Mouse (Mus musculus) lung, postnatal 0 days (tissue): ENCODE measurements around the gene Tbc1d9b. TPM values are rescaled to one million over a fixed set of nuclear protein-coding genes. Genes with fewer than 3 reads are reported as not detected.
A peak's percentile ranks its signal among the peaks of the same experiment; 100 is the strongest.

Source experiments
- ATAC-seq: fragments of 200-750 bp; cut with Nextera tagmentation; 2 replicates; pipeline ENCODE4 v1.8.0; 2017; ENCODE audit warnings: moderate library complexity
- DNase-seq: peaks from one replicate; pipeline ENCODE4 v3.0.0-alpha.2; 2016; ENCODE audit warnings: low spot score
- H3K27ac ChIP-seq: fragments of 300-500 bp; sonication (generic); 2 replicates; pipeline ENCODE4 v1.5.1; 2014; ENCODE audit warnings: antibody characterized with exemption, mild to moderate bottlenecking, low read length, mixed read lengths
- H3K27me3 ChIP-seq: fragments of 300-500 bp; sonication (generic); replicated peaks from 2 replicates; pipeline ENCODE4 v1.6.1; 2014; ENCODE audit warnings: low read length, mixed read lengths; ENCODE audit not compliant: insufficient read depth
- H3K36me3 ChIP-seq: fragments of 300-500 bp; sonication (generic); 2 replicates; pipeline ENCODE4 v1.6.1; 2014; ENCODE audit warnings: low read length, mixed read lengths; ENCODE audit not compliant: insufficient read depth
- H3K4me1 ChIP-seq: fragments of 300-500 bp; sonication (generic); 2 replicates; pipeline ENCODE4 v1.6.1; 2014; ENCODE audit warnings: antibody characterized with exemption, low read depth, low read length, mixed read lengths; ENCODE audit not compliant: insufficient read depth
- H3K4me2 ChIP-seq: fragments of 300-500 bp; sonication (generic); replicated peaks from 2 replicates; pipeline ENCODE4 v1.6.1; 2014; ENCODE audit warnings: low read depth, mild to moderate bottlenecking, low read length, moderate library complexity, mixed read lengths
- H3K4me3 ChIP-seq: fragments of 300-500 bp; sonication (generic); 2 replicates; pipeline ENCODE4 v1.5.1; 2014; ENCODE audit warnings: low read depth, low read length
- H3K9ac ChIP-seq: fragments of 300-500 bp; sonication (generic); replicated peaks from 2 replicates; pipeline ENCODE4 v1.6.1; 2014; ENCODE audit warnings: low read depth, mild to moderate bottlenecking
- H3K9me3 ChIP-seq: fragments of 300-500 bp; sonication (generic); 2 replicates; pipeline ENCODE4 v1.6.1; 2016; ENCODE audit warnings: low read length, mixed read lengths
- CTCF ChIP-seq: IDR thresholded peaks from 2 replicates; pipeline ENCODE4 v1.5.1; 2016; ENCODE audit warnings: antibody characterized with exemption, mild to moderate bottlenecking
- EP300 ChIP-seq: IDR thresholded peaks from 2 replicates; pipeline ENCODE4 v1.6.1; 2016; ENCODE audit warnings: antibody characterized with exemption, mild to moderate bottlenecking, control low read depth
- WGBS: fragments of 180-500 bp; shearing (Covaris S2); extraction: QIAGEN DNeasy Blood & Tissue Kit; methylation state at CpG from one replicate; pipeline ENCODE4 v1.1.7; 2014; 5-methylcytosine and 5-hydroxymethylcytosine counted together
- polyA plus RNA-seq: library from polyadenylated mRNA; unstranded; fragments of >200 nt; fragmentation: Nextera tagmentation; extraction: Ambion mirVana; gene quantifications from 2 replicates; pipeline ENCODE4 v1.2.1, GENCODE M21; 2015

The Tbc1d9b gene
- polyA plus RNA-seq, 1 experiment from 2014 or later: 26.1 TPM

DNA sequence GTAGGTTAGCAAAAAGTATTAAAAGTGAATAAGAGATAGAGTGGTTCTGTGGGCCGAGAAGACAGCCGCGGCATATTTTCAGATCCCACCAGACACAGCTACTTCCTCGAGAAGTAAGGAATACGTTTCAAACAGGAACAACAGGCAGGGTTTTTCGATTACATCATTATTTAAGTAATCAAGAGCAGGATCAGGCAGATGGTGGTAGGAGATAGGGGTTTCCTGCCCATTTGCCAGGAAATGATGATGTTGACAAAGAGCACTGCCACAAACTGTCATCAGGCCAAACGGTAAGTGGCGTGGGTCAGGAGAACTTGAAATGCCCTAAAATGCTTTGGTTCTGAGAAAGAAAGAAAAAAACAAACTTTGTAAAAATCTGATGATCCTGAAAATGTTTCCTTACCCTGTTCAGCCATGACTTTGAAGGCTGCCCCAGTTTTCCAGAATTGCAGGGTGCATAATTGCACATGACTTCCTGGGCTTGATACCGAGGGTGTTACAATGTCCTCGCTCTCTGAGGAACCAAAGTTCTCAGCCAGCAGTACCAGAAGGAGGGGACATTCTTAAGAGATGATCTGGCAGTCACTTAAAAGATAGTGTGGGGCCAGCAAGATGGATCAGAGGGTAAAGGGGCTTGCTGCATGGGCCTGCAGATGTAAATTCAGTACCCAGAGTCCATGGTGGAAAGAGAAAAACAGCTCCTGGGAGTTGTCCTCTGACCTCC, 3.1 kb downstream of the Tbc1d9b start:
- Histone ChIP-seq H3K27me3 (no peaks in the 10 kb centered on the region), H3K4me3 (no peak overlapping the region), H3K9me3 (no peaks in the 10 kb centered on the region), H3K9ac (no peak overlapping the region), H3K27ac (peak overlapping the region; percentile 16; the same call in 1 of the 2 replicates), H3K4me2 (no peak overlapping the region), H3K36me3 (peaks cover 9% of the 10 kb centered on the region; the same call in 1 of the 2 replicates), H3K4me1 (peaks cover 8% of the 10 kb centered on the region; the same call in 1 of the 2 replicates)
- DNase-seq (peak; percentile 68), ATAC-seq (no peak)
- WGBS: 40% methylated on average over 10 of the region's 10 CpGs
- TF ChIP-seq CTCF (no peak), EP300 (peak; percentile 86)

GRCm38 (mm10) chr11:50138206-50138822, 7.1 kb downstream of the Tbc1d9b start:
- H3K27ac ChIP-seq: no peak overlapping the region
- H3K4me1 ChIP-seq: 0 out of 2 replicates have a peak, but pooled peaks cover 3% of the 10 kb centered on the region
- no peaks in the 10 kb centered on the region for H3K27me3 ChIP-seq
- no peak overlapping the region for H3K4me2 ChIP-seq
- H3K9me3 ChIP-seq: no peaks in the 10 kb centered on the region
- H3K9ac ChIP-seq: no peak overlapping the region
- DNase-seq: no peak
- no peak for ATAC-seq
- TF ChIP-seq EP300: no peak
- no peak for TF ChIP-seq CTCF
- WGBS: 48% methylated on average over 10 of the region's 10 CpGs
- no peak overlapping the region for H3K4me3 ChIP-seq
- H3K36me3 ChIP-seq: peaks cover 34% of the 10 kb centered on the region

DNA sequence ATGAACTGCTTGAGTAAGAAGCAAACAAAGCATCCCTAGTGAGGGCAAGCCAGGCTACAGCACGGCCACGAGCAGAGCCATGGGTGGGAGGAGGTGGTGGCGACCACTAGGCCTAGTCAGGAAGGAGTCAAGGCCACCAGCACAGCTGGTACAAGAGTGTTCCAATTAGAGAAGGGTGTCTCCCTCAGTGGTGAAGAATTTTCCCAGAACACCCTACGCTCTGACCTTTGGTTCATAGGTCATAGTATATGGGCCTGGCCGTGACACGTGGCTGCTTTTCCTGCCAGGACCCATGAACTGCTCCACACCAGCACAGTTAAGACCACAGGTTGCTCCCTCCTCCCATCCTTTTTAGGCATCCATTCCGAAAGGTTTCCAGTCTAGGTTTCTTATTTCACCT, 8.4 kb downstream of the Tbc1d9b start:
- no peak for ATAC-seq
- Histone ChIP-seq H3K36me3 (peaks cover 38% of the 10 kb centered on the region), H3K9ac (no peak overlapping the region), H3K4me1 (no peaks in the 10 kb centered on the region), H3K27ac (no peak overlapping the region), H3K4me3 (no peak overlapping the region), H3K27me3 (no peaks in the 10 kb centered on the region), H3K4me2 (no peak overlapping the region), H3K9me3 (no peaks in the 10 kb centered on the region)
- 76% methylated on average over 7 of the region's 7 CpGs for WGBS
- DNase-seq: no peak
- TF ChIP-seq CTCF (no peak), EP300 (no peak)

GRCm38 (mm10) chr11:50145529-50145928, 14.3 kb downstream of the Tbc1d9b start:
- no peak overlapping the region for H3K27ac ChIP-seq
- H3K4me3 ChIP-seq: no peak overlapping the region
- no peak overlapping the region for H3K9ac ChIP-seq
- H3K4me1 ChIP-seq: peaks cover 5% of the 10 kb centered on the region; the same call in 1 of the 2 replicates
- H3K36me3 ChIP-seq: peaks cover 63% of the 10 kb centered on the region
- no peak for DNase-seq
- WGBS: 84% methylated on average over 3 of the region's 3 CpGs
- H3K27me3 ChIP-seq: no peaks in the 10 kb centered on the region
- no peak overlapping the region for H3K4me2 ChIP-seq
- TF ChIP-seq EP300: no peak
- TF ChIP-seq CTCF: no peak
- no peaks in the 10 kb centered on the region for H3K9me3 ChIP-seq
- no peak for ATAC-seq

DNA sequence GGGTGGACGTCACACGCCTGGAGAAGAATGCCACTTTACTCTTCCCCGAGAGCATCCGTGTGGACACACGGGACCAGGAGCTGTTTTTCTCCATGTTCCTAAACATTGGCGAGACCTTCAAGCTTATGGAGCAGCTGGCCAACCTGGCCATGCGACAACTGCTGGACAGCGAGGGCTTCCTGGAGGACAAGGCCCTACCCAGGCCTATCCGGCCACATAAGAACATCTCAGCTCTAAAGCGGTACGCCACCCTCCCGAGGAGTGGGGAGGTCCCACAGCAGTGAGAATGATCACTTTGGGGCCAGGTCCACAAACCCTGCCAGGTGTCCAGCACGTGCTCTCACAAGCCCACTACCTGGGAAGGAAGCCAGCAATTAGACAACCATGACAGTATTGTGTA, 14.9 kb downstream of the Tbc1d9b start:
- Histone ChIP-seq H3K4me3 (no peak overlapping the region), H3K4me2 (no peak overlapping the region), H3K4me1 (peaks cover 5% of the 10 kb centered on the region; the same call in 1 of the 2 replicates), H3K9ac (no peak overlapping the region), H3K27me3 (no peaks in the 10 kb centered on the region), H3K36me3 (peaks cover 58% of the 10 kb centered on the region), H3K9me3 (no peaks in the 10 kb centered on the region), H3K27ac (no peak overlapping the region)
- no peak for TF ChIP-seq EP300
- TF ChIP-seq CTCF: no peak
- 94% methylated on average over 13 of the region's 13 CpGs for WGBS
- ATAC-seq: no peak
- no peak for DNase-seq

- TF ChIP-seq EP300: peak; percentile 49; the same call in 1 of the 2 replicates
- no peak for TF ChIP-seq CTCF
- peak overlapping the region; percentile 32; the same call in 1 of the 2 replicates for H3K27ac ChIP-seq
- peak; percentile 54 for DNase-seq
- no peak overlapping the region for H3K4me3 ChIP-seq
- H3K36me3 ChIP-seq: peaks cover 61% of the 10 kb centered on the region
- WGBS: 41% methylated on average over 9 of the region's 9 CpGs
- no peaks in the 10 kb centered on the region for H3K27me3 ChIP-seq
- H3K4me2 ChIP-seq: no peak overlapping the region
- H3K9me3 ChIP-seq: no peaks in the 10 kb centered on the region
- H3K9ac ChIP-seq: no peak overlapping the region
- ATAC-seq: peak; percentile 69
- H3K4me1 ChIP-seq: peaks cover 5% of the 10 kb centered on the region; the same call in 1 of the 2 replicates
Observed at GRCm38 (mm10) chr11:50147267-50147957, 16.2 kb downstream of the Tbc1d9b start.
